Mouse (Mus musculus) brain, embryonic 14.5 days (tissue): ENCODE results near the gene Slc7a6.

Source experiments
- CTCF ChIP-seq: fragments of 200-500 bp; IDR thresholded peaks from 2 replicates; pipeline ENCODE4 v1.5.1; 2012; ENCODE audit warnings: inconsistent platforms, mild to moderate bottlenecking, moderate library complexity, borderline replicate concordance; ENCODE audit not compliant: insufficient read depth, insufficient read length; ENCODE audit errors: extremely low read depth
- POLR2A ChIP-seq: fragments of 200-500 bp; IDR thresholded peaks from 2 replicates; pipeline ENCODE4 v1.6.1; 2012; ENCODE audit warnings: mild to moderate bottlenecking, inconsistent platforms, borderline replicate concordance; ENCODE audit not compliant: poor library complexity, insufficient read depth, insufficient read length, severe bottlenecking; ENCODE audit errors: extremely low read depth

DNA sequence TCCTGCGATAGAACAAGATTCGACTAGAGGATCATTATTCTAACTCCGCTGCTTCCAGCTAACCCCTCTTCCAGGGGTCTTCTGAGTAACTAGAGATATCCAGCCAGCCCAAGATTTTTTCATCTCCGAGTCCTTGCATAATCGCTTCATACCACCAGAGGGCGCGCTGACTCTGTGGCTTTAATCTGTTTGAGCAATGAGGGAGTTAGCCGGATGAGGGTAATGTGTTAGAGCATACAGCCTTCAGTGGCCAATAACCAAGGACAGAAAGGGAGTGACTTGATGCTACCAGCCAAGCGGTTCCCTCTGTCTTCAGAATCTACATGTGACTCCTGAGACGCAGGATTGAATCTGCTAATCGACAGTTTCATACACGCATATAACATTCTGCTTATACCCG, 27.9 kb upstream of the Slc7a6 start:
- TF ChIP-seq CTCF (peak; percentile 95), POLR2A (no peak)
